Mouse (Mus musculus): ENCODE data around the gene Sec31b. TPM values are rescaled to one million over a fixed set of nuclear protein-coding genes. Genes with fewer than 3 reads are reported as not detected.

The Sec31b gene
- 2.3 TPM for polyA plus RNA-seq (2017; shearing (Covaris generic))

GRCm38 (mm10) chr19:44545321-44546041 lies at the start of gene Sec31b:
Sec31b (minus strand) TSS chr19:44545864.

GRCm38 (mm10) chr19:44562652-44563206 lies 17.1 kb upstream of the Sec31b start, which contains the start of gene Hif1an:
Hif1an (plus strand) TSS chr19:44562850.

GRCm38 (mm10) chr19:44554861-44555590 lies 9.4 kb upstream of the Sec31b start, which contains the start of gene Ndufb8:
Ndufb8 (minus strand) TSS chr19:44555440.

DNA sequence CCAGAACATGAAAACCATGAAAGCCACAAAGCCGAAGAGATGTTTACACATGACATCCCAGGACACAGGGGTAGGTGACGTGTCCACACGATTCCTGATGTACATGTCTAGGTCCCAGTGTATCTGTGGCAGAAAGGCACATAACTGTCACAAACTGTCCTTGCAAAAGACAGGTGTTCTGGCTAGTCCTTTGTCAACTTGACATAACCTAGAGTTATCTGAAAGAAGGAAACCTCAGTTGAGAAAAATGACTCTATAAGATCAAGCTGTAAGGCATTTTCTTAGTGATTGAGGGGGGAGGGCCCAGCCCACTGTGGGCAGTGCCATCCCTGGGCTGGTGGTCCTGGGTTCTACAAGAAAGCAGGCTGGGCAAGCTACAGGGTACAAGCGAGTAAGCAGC lies 7.1 kb upstream of the Sec31b start, which contains the start of gene Gm20538:
Gm20538 (minus strand) TSS at position 101 of the 400 bp plus-strand sequence.

GRCm38 (mm10) chr19:44493128-44493527 lies 52.5 kb downstream of the Sec31b start, which contains the start of gene Wnt8b:
Wnt8b (plus strand) TSS chr19:44493472.

Other genes with a start within 250 kb of the Sec31b start
- 0.26 TPM for gene Scd4, start 212.8 kb downstream of the Sec31b start, polyA plus RNA-seq (2017; shearing (Covaris generic))
- 0.62 TPM for gene Scd1, start 138.0 kb downstream of the Sec31b start, polyA plus RNA-seq (2017; shearing (Covaris generic))
- not detected for gene Wnt8b, start 52.4 kb downstream of the Sec31b start, polyA plus RNA-seq (2017; shearing (Covaris generic))
- gene Gm20538, start 7.0 kb upstream of the Sec31b start, polyA plus RNA-seq (2017; shearing (Covaris generic)) = not detected
- 155 TPM for gene Ndufb8, start 9.6 kb upstream of the Sec31b start, polyA plus RNA-seq (2017; shearing (Covaris generic))
- 43.7 TPM for gene Hif1an, start 17.0 kb upstream of the Sec31b start, polyA plus RNA-seq (2017; shearing (Covaris generic))
- not detected for gene Pax2, start 210.2 kb upstream of the Sec31b start, polyA plus RNA-seq (2017; shearing (Covaris generic))